Mouse (Mus musculus) spleen, postnatal 10 days (tissue): ENCODE measurements around the gene Mettl14.

ENCODE experiments used
- DNase-seq, 2 experiments: peaks; one replicate each; pipeline ENCODE4 v3.0.0; 2021 to 2022; ENCODE audit warnings: low spot score in 2 of 2

The Mettl14 gene

GRCm38 (mm10) chr3:123356377-123356991, 29.4 kb downstream of the Mettl14 start:
- no peak for DNase-seq

- no peak for DNase-seq
Observed at GRCm38 (mm10) chr3:123354388-123354787, 31.5 kb downstream of the Mettl14 start.

- no peak for DNase-seq
Observed at GRCm38 (mm10) chr3:123353661-123354060, 32.2 kb downstream of the Mettl14 start.

GRCm38 (mm10) chr3:123353183-123353582, 32.7 kb downstream of the Mettl14 start:
- DNase-seq, result peak in 1 of 2 experiments; percentile 46

- no peak for DNase-seq
Observed at GRCm38 (mm10) chr3:123351519-123351918, 34.4 kb downstream of the Mettl14 start.

- DNase-seq, result no peak
Observed at GRCm38 (mm10) chr3:123350602-123351001, 35.3 kb downstream of the Mettl14 start.

GRCm38 (mm10) chr3:123348080-123348802, 37.7 kb downstream of the Mettl14 start:
- no peak for DNase-seq

GRCm38 (mm10) chr3:123343690-123344089, 42.2 kb downstream of the Mettl14 start:
- DNase-seq, result no peak

- no peak for DNase-seq
Observed at GRCm38 (mm10) chr3:123341049-123341448, 44.9 kb downstream of the Mettl14 start.

- no peak for DNase-seq
Observed at GRCm38 (mm10) chr3:123338666-123339195, 47.2 kb downstream of the Mettl14 start.

- DNase-seq, result no peak
Observed at GRCm38 (mm10) chr3:123337853-123338252, 48.1 kb downstream of the Mettl14 start.

- DNase-seq, result no peak
Observed at GRCm38 (mm10) chr3:123336951-123337350, 49.0 kb downstream of the Mettl14 start.

- no peak for DNase-seq
Observed at GRCm38 (mm10) chr3:123336455-123336854, 49.5 kb downstream of the Mettl14 start.

GRCm38 (mm10) chr3:123335480-123335879, 50.4 kb downstream of the Mettl14 start:
- DNase-seq, result no peak

GRCm38 (mm10) chr3:123334947-123335346, 51.0 kb downstream of the Mettl14 start:
- DNase-seq, result no peak

- DNase-seq, result peak in 1 of 2 experiments; percentile 27
Observed at GRCm38 (mm10) chr3:123333055-123333424, 52.9 kb downstream of the Mettl14 start.

GRCm38 (mm10) chr3:123332330-123333054, 53.4 kb downstream of the Mettl14 start:
- DNase-seq, result no peak

- DNase-seq, result no peak
Observed at GRCm38 (mm10) chr3:123330221-123330620, 55.7 kb downstream of the Mettl14 start.

- no peak for DNase-seq
Observed at GRCm38 (mm10) chr3:123329251-123329650, 56.7 kb downstream of the Mettl14 start.

GRCm38 (mm10) chr3:123324326-123324725, 61.6 kb downstream of the Mettl14 start:
- no peak for DNase-seq

GRCm38 (mm10) chr3:123322147-123322546, 63.8 kb downstream of the Mettl14 start:
- no peak for DNase-seq

GRCm38 (mm10) chr3:123321612-123322011, 64.3 kb downstream of the Mettl14 start:
- DNase-seq, result no peak
